Mouse (Mus musculus) monocyte, adult 59 days (primary cell): Measurements from ENCODE around the gene Rasl11a. TPM values are rescaled to one million over a fixed set of nuclear protein-coding genes. Genes with fewer than 3 reads are reported as not detected.

Source experiments
- total RNA-seq, 2 experiments: library from RNA; stranded (reverse); gene quantifications; one replicate each; pipeline ENCODE4 v1.2.4; 2023

Rasl11a gene
- under 1 TPM in 1 of 2 experiments, not detected in 1; 0.58 TPM for total RNA-seq

GRCm38 (mm10) chr5:146844945-146845365 lies at the start of gene Rasl11a:
TSS of gene Rasl11a (plus strand) at chr5:146845071.

GRCm38 (mm10) chr5:146832769-146833448 lies 12.0 kb upstream of the Rasl11a start, which contains the start of gene Rpl21:
TSS of gene Rpl21 (plus strand) at chr5:146832890.

Other genes starting within 250 kb of the Rasl11a start
- gene Usp12, start 50.1 kb upstream of the Rasl11a start, total RNA-seq: 100 to 1,000 TPM; 135 to 158 TPM
- 100 to 1,000 TPM; 386 to 584 TPM for gene Rpl21, start 12.2 kb upstream of the Rasl11a start, total RNA-seq
- 10 to 100 TPM; 26.1 to 28.2 TPM for gene Gtf3a, start 103.6 kb downstream of the Rasl11a start, total RNA-seq
- 10 to 100 TPM in 1 of 2 experiments, 1 to 10 TPM in 1; 9.3 to 11.0 TPM for gene Mtif3, start 118.7 kb downstream of the Rasl11a start, total RNA-seq
- 1 to 10 TPM; 4.8 to 6.6 TPM for gene Lnx2, start 231.5 kb downstream of the Rasl11a start, total RNA-seq
- gene Polr1d, start 232.0 kb downstream of the Rasl11a start, total RNA-seq: 100 to 1,000 TPM in 1 of 2 experiments, 10 to 100 TPM in 1; 88.3 to 102 TPM